Mouse (Mus musculus): ENCODE measurements at regions not wholly inside any gene's neighbourhood (a gene's known extent, or its start where the extent isn't known, plus 50 kb on each side); places are given as distances from the start of the nearest gene placed in this dataset.

DNA sequence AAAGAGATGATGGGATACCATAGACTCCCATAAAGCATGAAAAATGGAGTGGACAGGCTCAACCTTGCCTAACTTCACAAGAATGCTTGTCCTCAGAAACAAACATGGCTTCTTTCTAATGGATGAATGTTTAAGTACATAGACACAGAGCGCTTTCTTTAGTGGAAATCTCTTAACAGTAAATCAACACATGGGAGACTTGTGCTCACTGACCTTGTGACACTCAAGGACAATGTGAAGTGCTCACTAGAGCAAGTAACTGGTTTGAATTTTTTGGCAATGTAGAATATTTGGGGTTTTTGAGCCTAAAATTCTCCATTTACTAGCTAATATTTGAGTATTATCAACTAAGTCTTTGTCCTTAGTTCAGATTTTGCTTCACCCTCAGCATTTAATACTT, 88.0 kb downstream of the Tent5c start:
- no peaks in the 10 kb centered on the region for H3K27me3 ChIP-seq (ENCODE audit: control insufficient read depth, insufficient read depth, insufficient read length)
- H3ac ChIP-seq (ENCODE audit: control insufficient read depth, insufficient read length) = no peak overlapping the region
- no peaks in the 10 kb centered on the region for H3K79me2 ChIP-seq (ENCODE audit: control insufficient read depth, insufficient read depth)
- no peak for TF ChIP-seq MAX (IDR thresholded peaks at IDR 0.05; ENCODE audit: low read depth)
- no peak for TF ChIP-seq E2F4 (IDR thresholded peaks at IDR 0.05; ENCODE audit: insufficient read depth)
- no peak for TF ChIP-seq MYOG (IDR thresholded peaks at IDR 0.05; ENCODE audit: control insufficient read depth in 1 of 3, insufficient read depth in 1 of 3, insufficient read length in 2 of 3, low read depth in 2 of 3)
- TF ChIP-seq SRF (IDR thresholded peaks at IDR 0.05; ENCODE audit: control insufficient read depth, insufficient read length, low read depth) = no peak
- TF ChIP-seq REST (IDR thresholded peaks at IDR 0.05; ENCODE audit: insufficient read depth, insufficient read length) = no peak
- no peak for TF ChIP-seq MYOD1 (IDR thresholded peaks at IDR 0.05; ENCODE audit: control insufficient read depth in 1 of 3, insufficient read length in 2 of 3, low read depth in 2 of 3)
- TF ChIP-seq POLR2A (IDR thresholded peaks at IDR 0.05; ENCODE audit: insufficient read length, low read depth) = no peak
- TF ChIP-seq CEBPB (IDR thresholded peaks at IDR 0.05; ENCODE audit: insufficient read depth, poor library complexity, severe bottlenecking) = no peak
- no peak for TF ChIP-seq TCF3 (IDR thresholded peaks at IDR 0.05; ENCODE audit: insufficient read length, low read depth)
- no peak for TF ChIP-seq TCF12 (IDR thresholded peaks at IDR 0.05; ENCODE audit: insufficient read depth, poor library complexity, severe bottlenecking)
- TF ChIP-seq POLR2AphosphoS2 (IDR thresholded peaks at IDR 0.05; ENCODE audit: insufficient read length, low read depth) = no peak
- TF ChIP-seq USF1 (IDR thresholded peaks at IDR 0.05; ENCODE audit: low read depth) = no peak
- no peak overlapping the region for H3K4me3 ChIP-seq
- no peak overlapping the region for H3K4me2 ChIP-seq (ENCODE audit: low read depth)
- H3K36me3 ChIP-seq (ENCODE audit: control insufficient read depth, insufficient read depth) = no peaks in the 10 kb centered on the region

DNA sequence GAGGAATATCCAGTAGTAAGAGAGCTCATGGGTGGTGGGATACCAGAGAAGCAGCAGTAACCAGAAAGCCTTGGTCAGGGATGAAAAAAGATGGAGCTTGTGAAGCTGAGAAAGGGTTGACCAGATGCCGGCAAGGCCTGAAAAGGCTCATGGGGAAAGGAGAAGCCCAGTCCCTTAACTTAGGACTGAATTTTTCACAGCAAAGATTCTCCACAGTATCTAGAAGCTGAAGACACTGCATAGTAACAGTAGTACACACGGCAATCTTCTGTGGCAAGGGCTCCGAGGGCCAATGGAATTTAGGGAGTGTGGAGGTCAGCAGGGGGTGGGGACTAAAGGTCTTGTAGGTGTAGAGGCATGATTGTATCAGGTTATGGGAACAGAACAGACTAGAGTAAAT, 91.6 kb downstream of the Tent5c start:
- Histone ChIP-seq H3K4me2 (ENCODE audit: low read depth) (no peak overlapping the region), H3K27me3 (ENCODE audit: control insufficient read depth, insufficient read depth, insufficient read length) (no peaks in the 10 kb centered on the region), H3ac (ENCODE audit: control insufficient read depth, insufficient read length) (no peak overlapping the region), H3K79me2 (ENCODE audit: control insufficient read depth, insufficient read depth) (no peaks in the 10 kb centered on the region), H3K4me3 (no peak overlapping the region), H3K36me3 (ENCODE audit: control insufficient read depth, insufficient read depth) (no peaks in the 10 kb centered on the region)
- TF ChIP-seq USF1 (IDR thresholded peaks at IDR 0.05; ENCODE audit: low read depth) (no peak), POLR2AphosphoS2 (IDR thresholded peaks at IDR 0.05; ENCODE audit: insufficient read length, low read depth) (no peak), POLR2A (IDR thresholded peaks at IDR 0.05; ENCODE audit: insufficient read length, low read depth) (no peak), SRF (IDR thresholded peaks at IDR 0.05; ENCODE audit: control insufficient read depth, insufficient read length, low read depth) (no peak), MYOG (IDR thresholded peaks at IDR 0.05; ENCODE audit: control insufficient read depth in 1 of 3, insufficient read depth in 1 of 3, insufficient read length in 2 of 3, low read depth in 2 of 3) (no peak), MAX (IDR thresholded peaks at IDR 0.05; ENCODE audit: low read depth) (no peak), TCF3 (IDR thresholded peaks at IDR 0.05; ENCODE audit: insufficient read length, low read depth) (no peak), TCF12 (IDR thresholded peaks at IDR 0.05; ENCODE audit: insufficient read depth, poor library complexity, severe bottlenecking) (no peak), REST (IDR thresholded peaks at IDR 0.05; ENCODE audit: insufficient read depth, insufficient read length) (no peak), CEBPB (IDR thresholded peaks at IDR 0.05; ENCODE audit: insufficient read depth, poor library complexity, severe bottlenecking) (no peak), MYOD1 (IDR thresholded peaks at IDR 0.05; ENCODE audit: control insufficient read depth in 1 of 3, insufficient read length in 2 of 3, low read depth in 2 of 3) (no peak), E2F4 (IDR thresholded peaks at IDR 0.05; ENCODE audit: insufficient read depth) (no peak)

DNA sequence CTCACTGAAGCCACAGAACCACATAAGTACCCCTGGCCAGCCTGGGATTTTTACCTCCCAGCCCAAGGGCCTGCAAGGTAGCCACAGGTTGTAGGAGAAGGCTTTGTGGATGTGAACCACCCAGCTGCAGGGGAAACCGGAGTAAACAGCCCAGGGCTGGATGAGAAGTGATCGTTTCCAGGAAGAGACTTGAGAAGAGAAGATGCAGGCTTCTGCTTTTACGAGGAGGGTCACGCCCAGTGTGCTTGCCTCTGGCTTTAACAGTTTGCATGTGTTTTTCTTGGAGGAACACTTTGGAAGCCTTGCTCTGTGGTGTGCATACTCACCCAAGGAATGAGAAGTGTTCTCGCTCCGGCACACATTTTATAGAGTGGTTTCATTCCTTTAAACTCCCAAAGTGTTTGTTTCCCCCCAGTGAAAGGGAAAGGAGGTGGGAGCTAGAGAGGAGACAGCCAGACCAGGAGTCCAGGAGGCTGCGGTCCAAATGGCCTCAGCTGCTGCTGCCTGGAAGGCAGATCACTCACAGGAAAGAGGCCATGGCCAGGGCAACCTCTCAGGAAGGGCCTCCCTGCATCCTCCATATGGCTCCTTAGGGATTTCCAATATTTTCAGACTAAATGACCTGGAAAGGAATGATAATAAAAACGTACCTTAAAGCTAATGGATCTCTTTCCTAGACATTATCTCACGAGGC, 94.1 kb downstream of the Tent5c start:
- no peaks in the 10 kb centered on the region for H3K27me3 ChIP-seq (ENCODE audit: control insufficient read depth, insufficient read depth, insufficient read length)
- no peaks in the 10 kb centered on the region for H3K36me3 ChIP-seq (ENCODE audit: control insufficient read depth, insufficient read depth)
- no peak overlapping the region for H3ac ChIP-seq (ENCODE audit: control insufficient read depth, insufficient read length)
- no peaks in the 10 kb centered on the region for H3K79me2 ChIP-seq (ENCODE audit: control insufficient read depth, insufficient read depth)
- H3K4me2 ChIP-seq (ENCODE audit: low read depth) = no peak overlapping the region
- TF ChIP-seq MYOG (IDR thresholded peaks at IDR 0.05; ENCODE audit: control insufficient read depth in 1 of 3, insufficient read depth in 1 of 3, insufficient read length in 2 of 3, low read depth in 2 of 3) = no peak
- no peak for TF ChIP-seq MYOD1 (IDR thresholded peaks at IDR 0.05; ENCODE audit: control insufficient read depth in 1 of 3, insufficient read length in 2 of 3, low read depth in 2 of 3)
- TF ChIP-seq USF1 (IDR thresholded peaks at IDR 0.05; ENCODE audit: low read depth) = no peak
- TF ChIP-seq SRF (IDR thresholded peaks at IDR 0.05; ENCODE audit: control insufficient read depth, insufficient read length, low read depth) = no peak
- no peak for TF ChIP-seq POLR2AphosphoS2 (IDR thresholded peaks at IDR 0.05; ENCODE audit: insufficient read length, low read depth)
- H3K4me3 ChIP-seq = no peak overlapping the region

DNA sequence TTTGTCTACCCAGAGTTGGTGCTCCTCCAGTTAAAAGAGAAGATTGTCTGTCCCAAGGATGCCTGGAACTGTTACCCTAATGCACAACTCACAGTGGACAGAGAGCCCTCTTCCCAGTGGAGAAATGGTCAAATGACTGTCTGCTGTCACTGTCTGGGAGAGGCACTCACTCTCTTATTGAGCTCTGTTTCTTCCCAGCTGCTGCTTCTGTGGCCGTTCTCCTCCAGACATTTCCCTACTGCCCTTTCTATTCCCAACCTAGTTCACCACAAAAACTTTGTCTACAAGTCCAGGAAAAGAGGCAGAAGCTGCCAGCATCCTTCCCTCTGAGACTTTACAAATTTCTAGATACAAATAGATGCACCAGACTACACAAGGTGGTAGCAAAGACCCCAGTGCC, 95.2 kb downstream of the Tent5c start:
- Histone ChIP-seq H3K27me3 (ENCODE audit: control insufficient read depth, insufficient read depth, insufficient read length) (peaks cover 2% of the 10 kb centered on the region), H3ac (ENCODE audit: control insufficient read depth, insufficient read length) (no peak overlapping the region), H3K36me3 (ENCODE audit: control insufficient read depth, insufficient read depth) (no peaks in the 10 kb centered on the region), H3K4me2 (ENCODE audit: low read depth) (no peak overlapping the region), H3K4me3 (no peak overlapping the region), H3K79me2 (ENCODE audit: control insufficient read depth, insufficient read depth) (no peaks in the 10 kb centered on the region)
- TF ChIP-seq MAX (IDR thresholded peaks at IDR 0.05; ENCODE audit: low read depth) = no peak
- TF ChIP-seq TCF3 (IDR thresholded peaks at IDR 0.05; ENCODE audit: insufficient read length, low read depth) = no peak
- no peak for TF ChIP-seq MYOG (IDR thresholded peaks at IDR 0.05; ENCODE audit: control insufficient read depth in 1 of 3, insufficient read depth in 1 of 3, insufficient read length in 2 of 3, low read depth in 2 of 3)
- no peak for TF ChIP-seq REST (IDR thresholded peaks at IDR 0.05; ENCODE audit: insufficient read depth, insufficient read length)
- TF ChIP-seq E2F4 (IDR thresholded peaks at IDR 0.05; ENCODE audit: insufficient read depth) = no peak
- no peak for TF ChIP-seq TCF12 (IDR thresholded peaks at IDR 0.05; ENCODE audit: insufficient read depth, poor library complexity, severe bottlenecking)

GRCm38 (mm10) chr3:100382181-100382580, 106.9 kb downstream of the Tent5c start:
- TF ChIP-seq TCF3 (IDR thresholded peaks at IDR 0.05; ENCODE audit: insufficient read length, low read depth) (no peak), MYOG (IDR thresholded peaks at IDR 0.05; ENCODE audit: control insufficient read depth in 1 of 3, insufficient read depth in 1 of 3, insufficient read length in 2 of 3, low read depth in 2 of 3) (no peak), POLR2A (IDR thresholded peaks at IDR 0.05; ENCODE audit: insufficient read length, low read depth) (no peak), SRF (IDR thresholded peaks at IDR 0.05; ENCODE audit: control insufficient read depth, insufficient read length, low read depth) (no peak), MAX (IDR thresholded peaks at IDR 0.05; ENCODE audit: low read depth) (no peak), E2F4 (IDR thresholded peaks at IDR 0.05; ENCODE audit: insufficient read depth) (no peak), USF1 (IDR thresholded peaks at IDR 0.05; ENCODE audit: low read depth) (no peak), MYOD1 (IDR thresholded peaks at IDR 0.05; ENCODE audit: control insufficient read depth in 1 of 3, insufficient read length in 2 of 3, low read depth in 2 of 3) (no peak), REST (IDR thresholded peaks at IDR 0.05; ENCODE audit: insufficient read depth, insufficient read length) (no peak), POLR2AphosphoS2 (IDR thresholded peaks at IDR 0.05; ENCODE audit: insufficient read length, low read depth) (no peak), TCF12 (IDR thresholded peaks at IDR 0.05; ENCODE audit: insufficient read depth, poor library complexity, severe bottlenecking) (no peak), CEBPB (IDR thresholded peaks at IDR 0.05; ENCODE audit: insufficient read depth, poor library complexity, severe bottlenecking) (no peak)
- Histone ChIP-seq H3K27me3 (ENCODE audit: control insufficient read depth, insufficient read depth, insufficient read length) (no peaks in the 10 kb centered on the region), H3ac (ENCODE audit: control insufficient read depth, insufficient read length) (no peak overlapping the region), H3K4me3 (no peak overlapping the region), H3K36me3 (ENCODE audit: control insufficient read depth, insufficient read depth) (no peaks in the 10 kb centered on the region), H3K79me2 (ENCODE audit: control insufficient read depth, insufficient read depth) (no peaks in the 10 kb centered on the region), H3K4me2 (ENCODE audit: low read depth) (no peak overlapping the region)

Measured in myocyte (in vitro differentiated cells).